Mouse (Mus musculus) adrenal gland, postnatal 4 days (tissue): ENCODE results near the gene Dusp9. TPM values are rescaled to one million over a fixed set of nuclear protein-coding genes. Genes with fewer than 3 reads are reported as not detected.

Experiments
- DNase-seq, 2 experiments: peaks; one replicate each; pipeline ENCODE4 v3.0.0; 2021 to 2022; ENCODE audit warnings: low spot score in 2 of 2, mixed read lengths in 2 of 2
- total RNA-seq, 2 experiments: library from RNA; stranded (reverse); gene quantifications; 2 replicates each; pipeline ENCODE4 v1.2.3; 2021

Dusp9 gene
- total RNA-seq, 2 experiments from 2014 or later, result 2.1 to 4.1 TPM

- DNase-seq, result no peak
Measured at GRCm38 (mm10) chrX:73660284-73660665, 21.1 kb downstream of the Dusp9 start.

GRCm38 (mm10) chrX:73663143-73663542 is 23.9 kb downstream of the Dusp9 start:
- DNase-seq, result no peak

- no peak for DNase-seq
Measured at GRCm38 (mm10) chrX:73672031-73672431, 32.8 kb downstream of the Dusp9 start.

GRCm38 (mm10) chrX:73672879-73673618 is 33.8 kb downstream of the Dusp9 start, which contains the start of gene Slc6a8:
Slc6a8 (plus strand) TSS chrX:73673150.
- DNase-seq, result peak in 1 of 2 experiments; percentile 25

GRCm38 (mm10) chrX:73673619-73673967 is 34.4 kb downstream of the Dusp9 start:
- no peak for DNase-seq

GRCm38 (mm10) chrX:73673968-73674661 is 34.9 kb downstream of the Dusp9 start:
- no peak for DNase-seq

GRCm38 (mm10) chrX:73675231-73675630 is 36.0 kb downstream of the Dusp9 start:
- DNase-seq, result no peak

GRCm38 (mm10) chrX:73676668-73677067 is 37.4 kb downstream of the Dusp9 start:
- no peak for DNase-seq

GRCm38 (mm10) chrX:73684156-73684555 is 44.9 kb downstream of the Dusp9 start:
- DNase-seq, result no peak

GRCm38 (mm10) chrX:73684978-73685377 is 45.8 kb downstream of the Dusp9 start:
- DNase-seq, result no peak

- no peak for DNase-seq
Measured at GRCm38 (mm10) chrX:73685629-73686028, 46.4 kb downstream of the Dusp9 start.

- no peak for DNase-seq
Measured at GRCm38 (mm10) chrX:73690917-73691629, 51.9 kb downstream of the Dusp9 start.

Other genes with a start within 250 kb of the Dusp9 start
- not detected for gene Gm18336, start 240.7 kb upstream of the Dusp9 start, total RNA-seq
- gene Zfp92, start 228.3 kb upstream of the Dusp9 start, total RNA-seq, result under 1 TPM; 0.25 to 0.31 TPM
- not detected for gene Trex2, start 204.1 kb upstream of the Dusp9 start, total RNA-seq
- gene Haus7, start 180.4 kb upstream of the Dusp9 start, total RNA-seq, result 10 to 100 TPM; 45.4 to 52.8 TPM
- 100 to 1,000 TPM; 245 to 273 TPM for gene Bgn, start 155.8 kb upstream of the Dusp9 start, total RNA-seq
- gene Atp2b3, start 136.3 kb upstream of the Dusp9 start, total RNA-seq, result 10 to 100 TPM; 20.3 to 22.6 TPM
- gene Pnck, start 20.7 kb downstream of the Dusp9 start, total RNA-seq, result 10 to 100 TPM; 21.1 to 21.3 TPM
- 10 to 100 TPM; 66.1 to 78.9 TPM for gene Slc6a8, start 33.7 kb downstream of the Dusp9 start, total RNA-seq
- gene Bcap31, start 76.8 kb downstream of the Dusp9 start, total RNA-seq, result 100 to 1,000 TPM; 175 to 197 TPM
- 10 to 100 TPM; 28.9 to 29.6 TPM for gene Abcd1, start 77.2 kb downstream of the Dusp9 start, total RNA-seq
- gene Plxnb3, start 117.7 kb downstream of the Dusp9 start, total RNA-seq, result 1 to 10 TPM; 2.2 to 2.6 TPM
- 1 to 10 TPM; 2.7 to 4.6 TPM for gene Srpk3, start 135.0 kb downstream of the Dusp9 start, total RNA-seq
- 100 to 1,000 TPM; 296 to 313 TPM for gene Idh3g, start 147.5 kb downstream of the Dusp9 start, total RNA-seq
- 100 to 1,000 TPM; 182 to 189 TPM for gene Ssr4, start 147.6 kb downstream of the Dusp9 start, total RNA-seq
- gene Pdzd4, start 185.6 kb downstream of the Dusp9 start, total RNA-seq, result 1 to 10 TPM; 8.2 to 9.8 TPM